Mouse (Mus musculus): ENCODE measurements around the gene Dazap2.
"Not testable (repeated sequence)": the region's sequence is repeated elsewhere in the genome, so short reads cannot be mapped to it uniquely, and the experiment has no call there.

Dazap2 gene

DNA sequence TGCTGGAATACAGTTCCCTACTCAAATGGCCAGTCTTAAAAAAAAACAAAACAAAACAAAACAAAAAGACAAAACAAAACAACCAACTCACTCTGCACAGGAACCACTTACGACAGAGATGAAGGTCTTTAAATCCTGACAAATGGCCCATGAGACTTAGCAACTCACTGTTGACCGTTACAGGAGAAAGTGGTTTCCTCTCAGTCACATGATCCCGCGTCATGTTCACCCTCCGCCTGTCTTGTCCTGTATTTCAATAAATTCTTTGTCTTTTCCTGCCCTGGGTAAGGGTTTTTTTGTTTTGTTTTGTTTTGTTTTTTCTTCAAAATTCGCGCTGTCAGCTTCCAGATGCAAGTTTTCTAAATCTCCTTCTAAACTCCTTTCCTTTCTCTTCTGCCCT, 3.2 kb upstream of the Dazap2 start:
- no peak for DNase-seq (ENCODE audit: low spot score in 2 of 2)

DNA sequence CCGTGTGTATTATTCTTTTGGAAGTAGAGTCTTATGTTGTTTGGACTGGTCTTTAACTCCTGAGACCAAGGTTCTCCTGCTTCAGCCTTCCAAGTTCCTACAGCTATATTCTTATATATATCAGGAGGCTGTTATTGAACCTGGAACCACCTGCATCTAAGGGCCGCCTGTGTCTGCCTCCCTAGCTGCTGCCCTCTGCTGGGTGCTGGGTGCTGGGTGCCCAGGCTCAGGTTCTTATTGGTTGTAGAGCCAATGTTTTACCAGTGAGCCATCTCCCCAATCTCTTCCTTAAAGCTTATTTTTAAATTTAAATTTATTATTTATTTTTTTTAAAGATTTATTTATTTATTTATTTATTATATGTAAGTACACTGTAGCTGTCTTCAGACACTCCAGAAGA, 2.7 kb upstream of the Dazap2 start:
- DNase-seq (ENCODE audit: low spot score in 2 of 2) = no peak

DNA sequence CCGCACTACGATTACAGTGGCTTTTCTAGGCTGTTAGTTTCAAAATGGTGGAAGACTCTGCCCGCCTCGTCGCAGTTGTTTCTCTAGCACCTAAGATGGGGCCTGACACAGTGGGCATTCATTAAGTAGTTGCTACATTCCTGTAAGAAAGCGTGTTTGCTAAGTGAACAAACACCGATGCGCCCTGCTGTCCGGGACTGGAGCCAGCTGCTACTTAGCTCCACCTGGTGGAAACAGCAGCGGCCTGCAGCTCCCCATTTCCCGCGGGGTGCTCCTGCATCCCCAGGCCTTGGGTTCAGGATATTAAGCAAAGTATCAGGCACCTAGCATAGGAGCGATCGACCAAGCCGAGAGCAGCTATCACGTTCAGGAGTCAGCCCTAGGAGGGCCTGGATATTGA, 1.6 kb upstream of the Dazap2 start:
- DNase-seq (ENCODE audit: low spot score in 2 of 2) = peak; percentile 67 to 73

DNA sequence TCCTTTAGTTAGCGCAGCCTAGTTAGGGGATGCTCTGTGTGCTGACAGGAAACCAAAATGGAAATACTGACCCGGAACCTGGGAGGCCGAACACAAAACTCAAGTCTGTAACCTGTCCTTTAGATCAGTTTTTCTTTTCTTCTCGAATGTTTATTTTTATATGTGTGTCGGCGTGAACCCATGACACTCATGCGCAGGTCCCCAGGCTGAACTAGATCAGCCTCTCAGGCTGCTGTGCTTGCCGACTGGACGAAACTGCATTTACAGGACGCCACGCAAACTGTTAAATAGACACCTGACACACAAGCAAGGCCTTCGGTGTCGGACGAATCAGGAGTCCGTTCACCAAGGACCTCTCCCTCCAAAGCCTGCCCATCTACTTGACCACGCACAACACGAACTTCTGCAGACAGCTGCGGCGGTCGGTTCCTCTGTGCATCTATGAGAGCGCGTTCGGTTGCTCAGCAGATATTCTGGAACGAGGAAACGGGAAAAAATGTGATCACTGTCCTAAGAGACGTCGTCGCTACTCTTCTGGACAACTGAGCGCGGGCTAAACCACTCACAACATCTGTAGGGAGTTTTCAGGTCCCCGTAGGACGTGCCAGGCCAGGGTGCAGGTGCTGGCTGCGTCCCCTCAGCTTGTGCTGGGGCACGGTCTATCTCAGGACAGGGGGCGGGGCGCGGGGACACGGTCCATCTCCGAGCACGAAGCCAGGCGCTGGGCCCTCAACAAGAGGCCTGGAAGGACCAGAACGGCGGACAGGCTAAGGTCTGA, 742 bp upstream of the Dazap2 start:
- DNase-seq (ENCODE audit: low spot score in 2 of 2) = no peak

DNA sequence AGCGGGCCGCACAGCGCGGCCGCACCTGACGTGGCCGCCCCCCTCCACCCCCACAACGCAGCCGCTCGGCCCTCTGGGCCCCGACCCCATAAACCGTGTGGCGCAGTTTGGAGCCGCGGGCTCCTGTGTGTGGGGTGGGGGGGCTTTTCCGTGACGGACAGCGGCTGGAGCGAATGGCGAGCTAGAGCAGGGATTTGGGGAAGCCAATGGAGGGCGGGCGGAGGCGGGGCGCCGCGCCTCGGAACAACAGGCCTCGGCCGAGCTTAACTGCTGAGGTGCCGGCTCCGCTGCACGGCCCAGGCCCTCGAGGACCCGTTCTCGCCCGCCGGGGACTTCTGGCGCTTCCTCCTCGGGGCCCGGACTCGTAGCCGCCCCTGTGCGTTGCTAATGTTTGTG, 674 bp downstream of the Dazap2 start:
- peak; percentile 90 for DNase-seq (ENCODE audit: low spot score in 2 of 2)

DNA sequence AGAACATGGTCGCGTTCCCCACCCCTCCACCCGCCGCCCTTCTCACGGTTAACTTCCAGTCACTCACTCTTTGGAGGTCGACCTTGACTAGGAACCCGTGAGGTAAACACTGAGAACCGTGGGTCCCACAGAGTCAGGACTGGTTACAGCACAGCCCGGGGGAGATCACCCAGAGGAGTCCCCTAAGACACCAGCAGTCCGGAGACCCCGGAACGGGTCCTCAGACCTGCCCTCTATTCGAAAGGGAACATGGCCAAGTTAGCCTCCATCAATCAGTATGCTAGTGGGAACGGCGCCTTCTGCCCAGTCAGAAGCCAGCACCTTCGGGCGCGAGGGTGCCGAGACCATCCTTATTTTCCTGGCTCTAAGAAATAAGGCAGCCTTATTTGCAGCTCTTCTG, 1.1 kb downstream of the Dazap2 start:
- DNase-seq (ENCODE audit: low spot score in 2 of 2) = no peak

DNA sequence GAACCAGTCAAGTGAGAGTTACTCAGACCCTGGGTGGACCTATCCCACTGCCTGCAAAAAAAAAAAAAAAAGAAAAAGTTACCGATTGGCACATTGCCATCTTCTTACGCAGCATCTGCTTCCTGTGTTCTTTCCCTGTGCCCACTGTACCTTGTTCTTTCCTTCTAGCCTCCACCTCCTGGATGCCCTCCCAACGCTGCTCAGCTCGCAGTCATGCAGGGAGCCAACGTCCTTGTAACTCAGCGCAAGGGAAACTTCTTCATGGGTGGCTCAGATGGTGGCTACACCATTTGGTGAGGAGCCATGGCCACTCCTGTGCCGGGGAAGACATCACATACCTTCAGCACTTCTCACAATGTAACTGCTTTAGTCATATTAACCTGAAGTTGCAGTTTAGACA, 4.1 kb downstream of the Dazap2 start:
- DNase-seq (ENCODE audit: low spot score in 2 of 2) = no peak

DNA sequence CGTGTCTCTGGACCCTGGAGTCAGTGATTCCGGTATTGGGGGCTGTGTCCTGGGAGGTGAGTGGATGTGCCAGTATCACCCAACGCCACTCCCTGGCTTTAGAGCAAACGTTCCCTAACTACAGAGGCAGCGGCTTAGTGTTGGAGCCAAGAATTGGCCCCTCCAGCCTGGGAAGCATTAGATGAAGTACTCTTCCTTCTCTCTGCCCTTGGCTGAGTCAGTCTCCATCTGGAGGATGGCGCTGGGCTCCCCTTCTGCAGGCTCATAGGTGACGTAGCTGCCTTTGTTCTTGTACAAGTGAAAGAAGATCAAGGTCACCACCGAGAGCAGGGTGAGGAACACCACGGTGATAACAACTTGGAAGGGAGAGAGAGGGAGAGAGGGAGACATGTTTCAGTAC, 6.5 kb downstream of the Dazap2 start:
- DNase-seq (ENCODE audit: low spot score in 2 of 2) = not testable (repeated sequence)

DNA sequence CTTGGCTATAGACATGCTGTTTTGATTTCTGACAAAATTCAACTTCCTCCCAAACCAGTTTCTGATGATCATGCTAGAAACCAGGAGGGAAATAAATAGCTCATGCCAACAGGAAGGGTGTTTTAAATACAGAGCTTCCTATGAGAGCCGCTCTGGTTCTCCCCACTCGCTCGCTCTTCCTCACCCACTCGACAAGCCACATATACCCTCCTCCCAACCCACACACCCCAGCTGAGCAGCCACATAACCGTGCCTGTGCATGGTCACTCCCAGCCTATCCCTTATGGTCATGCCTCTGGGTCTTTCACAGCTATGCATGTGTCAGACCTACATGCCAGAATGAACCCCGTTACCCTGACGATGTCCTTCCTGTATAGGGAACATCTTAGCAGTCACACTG, 7.0 kb downstream of the Dazap2 start:
- DNase-seq (ENCODE audit: low spot score in 2 of 2) = peak in 1 of 2 experiments; percentile 49

DNA sequence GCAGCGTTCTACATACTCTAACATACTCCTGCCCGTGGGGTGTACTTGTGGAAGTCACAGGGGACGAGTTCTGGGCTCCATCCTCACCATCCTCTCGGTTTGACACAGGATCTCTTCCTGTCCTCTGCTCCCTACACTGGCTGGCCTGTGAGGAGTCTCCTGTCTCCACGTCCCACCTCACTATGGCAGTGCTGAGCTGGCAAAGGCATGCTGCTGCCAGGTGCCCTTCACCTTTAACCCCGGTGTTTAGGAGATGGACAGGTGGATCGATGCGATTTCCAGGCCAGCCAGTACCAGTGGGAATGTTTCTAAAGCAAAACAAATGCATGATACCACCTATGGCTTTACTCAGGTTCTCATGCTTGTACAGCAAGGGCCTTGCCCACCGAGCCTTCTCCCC, 8.6 kb downstream of the Dazap2 start:
- DNase-seq (ENCODE audit: low spot score in 2 of 2) = no peak

DNA sequence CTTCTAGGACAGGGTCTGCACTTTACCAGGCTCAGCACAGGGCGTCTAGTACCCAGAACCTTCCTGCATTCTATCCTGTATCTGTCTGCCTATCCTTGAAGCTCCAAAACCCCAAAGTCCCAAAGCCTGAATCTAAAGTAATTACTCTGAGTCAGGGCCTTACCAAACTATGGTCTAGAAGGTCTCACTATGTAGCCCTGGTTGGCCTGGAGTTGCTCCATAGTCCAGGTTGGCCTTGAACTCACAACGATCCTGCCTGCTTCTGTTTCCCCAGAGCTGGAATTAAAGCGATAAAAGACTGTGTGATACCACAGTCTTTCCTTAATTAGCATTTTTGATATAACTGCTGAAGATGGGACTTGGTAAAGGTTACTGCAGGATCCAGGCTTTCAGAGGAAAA, 9.3 kb downstream of the Dazap2 start:
- no peak for DNase-seq (ENCODE audit: low spot score in 2 of 2)

DNA sequence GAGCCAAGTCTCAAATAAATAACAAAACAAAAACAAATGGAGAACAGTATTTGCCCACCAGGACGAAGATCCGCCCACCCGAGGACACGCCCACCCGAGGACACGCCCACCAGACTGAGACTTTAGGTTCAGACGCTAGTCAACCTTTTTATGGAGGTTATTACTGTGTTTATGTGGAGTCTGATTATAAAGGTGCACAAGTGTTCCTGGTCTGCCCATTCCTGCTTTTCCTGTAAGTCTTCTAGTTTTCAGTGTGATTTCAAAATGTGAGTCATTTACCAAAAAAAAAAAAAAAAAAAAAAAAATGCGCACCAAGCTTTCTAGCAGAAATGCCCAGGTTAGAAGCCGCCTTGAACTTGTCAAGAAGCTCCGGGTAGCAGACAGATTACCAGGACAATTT, 12.1 kb downstream of the Dazap2 start:
- DNase-seq (ENCODE audit: low spot score in 2 of 2) = no peak

DNA sequence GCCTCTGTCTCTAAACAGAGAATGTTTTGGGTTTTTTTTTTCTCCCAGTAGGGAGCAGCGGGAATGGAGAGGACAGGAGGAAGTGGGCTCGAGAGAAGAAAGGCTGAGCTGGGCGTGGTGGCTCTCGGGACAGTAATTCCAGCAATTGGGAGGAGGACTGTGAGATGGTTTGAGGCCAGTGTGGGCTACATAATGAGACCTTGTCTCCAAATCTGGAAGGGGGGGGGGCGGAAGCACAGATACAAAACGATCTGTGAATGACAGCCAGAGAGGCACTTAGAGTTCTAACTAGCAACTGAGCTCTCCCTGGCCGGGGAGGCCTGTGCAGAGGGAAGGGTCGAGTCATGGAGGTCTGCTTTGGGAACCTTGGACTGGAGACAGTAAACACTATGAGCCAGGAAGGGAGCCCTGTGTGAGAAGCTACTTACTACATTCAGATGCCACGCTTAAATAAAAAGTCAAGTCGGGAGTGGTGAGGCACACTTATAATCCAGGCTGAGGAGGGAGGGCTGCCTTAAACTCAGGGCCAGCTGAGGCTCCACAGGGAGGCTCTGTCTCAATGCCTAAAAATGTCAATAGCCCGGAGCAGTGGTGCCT, 12.7 kb downstream of the Dazap2 start:
- no peak for DNase-seq (ENCODE audit: low spot score in 2 of 2)

DNA sequence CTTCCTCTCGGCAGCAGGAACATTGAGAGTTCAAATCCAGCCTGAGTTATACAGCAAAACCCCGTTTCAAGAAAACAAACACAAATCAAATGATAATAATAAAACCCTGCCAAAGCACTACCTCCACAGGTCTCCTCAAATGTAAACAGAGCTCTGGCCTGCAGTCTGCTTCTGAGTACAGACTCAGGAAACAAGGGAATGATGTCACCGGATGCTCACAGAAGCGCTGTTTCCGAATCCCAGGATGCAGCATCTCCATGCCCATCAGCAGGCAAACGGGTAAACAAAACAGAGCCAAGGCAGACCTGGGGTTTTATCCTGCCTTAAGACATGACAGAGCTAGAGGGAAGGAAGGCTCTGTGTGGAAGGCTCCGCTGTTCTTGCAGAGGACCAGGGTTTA, 13.6 kb downstream of the Dazap2 start:
- DNase-seq (ENCODE audit: low spot score in 2 of 2) = no peak

DNA sequence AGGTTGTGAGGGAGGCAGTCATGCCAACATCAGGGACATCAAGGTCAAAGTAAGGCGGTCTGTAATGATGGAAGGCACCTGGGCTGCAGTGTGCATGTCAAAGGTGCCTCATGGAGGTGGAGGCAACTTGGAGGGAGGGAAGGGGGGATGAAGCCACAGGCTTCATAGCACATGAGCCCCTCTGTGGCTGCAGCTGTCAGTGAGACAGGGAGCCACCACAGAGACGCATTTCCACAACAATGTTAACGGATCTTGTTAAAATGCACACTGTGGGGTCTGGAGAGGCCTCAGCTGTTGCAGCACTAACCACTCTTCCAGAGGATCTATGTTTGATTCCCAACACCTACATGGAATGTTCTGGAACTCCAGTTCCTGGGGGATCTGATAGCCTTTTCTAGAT, 15.0 kb downstream of the Dazap2 start:
- no peak for DNase-seq (ENCODE audit: low spot score in 2 of 2)

DNA sequence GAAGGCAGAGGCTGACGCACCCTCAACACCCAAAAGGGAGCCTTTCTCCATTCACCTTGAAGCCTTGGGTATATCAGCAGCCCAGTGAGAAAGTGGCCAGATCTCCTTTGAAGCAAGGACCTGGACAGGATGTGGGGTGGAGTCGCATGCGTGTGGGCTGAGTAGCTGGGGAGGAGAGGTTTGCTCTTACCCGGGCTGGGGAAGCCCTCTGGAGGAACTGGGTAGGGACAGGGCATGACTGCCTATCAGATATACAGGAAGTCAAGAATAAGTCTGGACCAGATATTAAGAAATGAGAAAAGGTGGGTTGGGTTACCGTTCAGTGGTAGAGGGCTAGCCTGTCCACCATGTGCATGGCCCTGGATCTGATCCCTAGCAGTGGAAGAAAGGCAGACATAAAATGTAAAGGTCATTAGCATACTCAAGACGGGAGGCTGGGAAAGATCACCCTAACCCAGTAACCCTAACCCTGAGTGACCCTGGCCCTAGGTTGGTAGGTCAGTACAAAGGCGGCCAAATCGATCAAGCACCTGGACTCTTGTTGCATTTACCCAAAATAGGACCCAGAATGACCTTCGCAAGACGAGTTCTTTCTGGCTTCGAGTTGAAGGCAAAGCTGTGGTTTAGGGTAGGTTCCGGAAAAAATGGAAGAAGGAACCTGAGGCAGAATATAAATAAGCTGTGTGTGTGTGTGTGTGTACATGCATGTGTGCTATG, 16.5 kb downstream of the Dazap2 start:
- DNase-seq (ENCODE audit: low spot score in 2 of 2) = no peak

DNA sequence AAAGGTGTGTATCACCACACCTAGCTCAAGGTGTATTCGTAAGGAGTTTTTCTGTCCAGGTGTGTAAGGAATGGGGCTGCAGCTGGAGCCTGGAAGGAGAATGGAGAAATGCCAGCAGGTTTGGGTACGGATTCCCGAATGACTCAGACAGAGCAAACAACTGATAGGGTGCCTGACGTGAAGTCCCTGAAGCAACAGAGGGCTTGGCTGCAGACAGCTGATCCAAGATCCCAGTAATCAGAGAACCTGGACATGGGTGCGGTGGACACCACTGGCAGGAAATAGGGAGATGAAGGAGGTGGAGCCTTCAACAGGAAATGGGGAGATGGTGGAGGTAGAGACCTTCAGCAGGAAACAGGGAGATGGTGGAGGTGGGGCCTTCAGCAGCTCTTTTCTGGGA, 17.2 kb downstream of the Dazap2 start:
- DNase-seq (ENCODE audit: low spot score in 2 of 2) = no peak

DNA sequence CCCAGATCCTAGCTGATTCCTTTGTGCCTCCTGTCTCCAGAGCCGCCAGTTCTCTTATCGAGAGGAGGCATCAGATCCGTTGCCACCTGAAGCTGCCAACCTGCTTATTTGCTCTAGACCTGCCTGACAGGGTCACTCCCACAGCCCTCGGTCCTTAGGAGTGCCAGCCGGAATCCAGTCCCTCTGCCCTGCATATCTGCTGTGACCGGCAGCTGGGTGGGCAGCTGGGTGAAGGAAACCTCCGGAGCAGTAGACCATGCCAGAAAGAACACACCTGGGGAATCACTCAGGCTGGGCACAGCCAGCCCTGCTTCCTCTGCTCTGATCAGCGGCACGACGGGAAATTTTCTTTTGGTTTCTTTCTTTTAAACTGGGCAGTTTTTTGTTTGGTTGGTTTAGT, 18.2 kb downstream of the Dazap2 start:
- DNase-seq (ENCODE audit: low spot score in 2 of 2) = no peak

DNA sequence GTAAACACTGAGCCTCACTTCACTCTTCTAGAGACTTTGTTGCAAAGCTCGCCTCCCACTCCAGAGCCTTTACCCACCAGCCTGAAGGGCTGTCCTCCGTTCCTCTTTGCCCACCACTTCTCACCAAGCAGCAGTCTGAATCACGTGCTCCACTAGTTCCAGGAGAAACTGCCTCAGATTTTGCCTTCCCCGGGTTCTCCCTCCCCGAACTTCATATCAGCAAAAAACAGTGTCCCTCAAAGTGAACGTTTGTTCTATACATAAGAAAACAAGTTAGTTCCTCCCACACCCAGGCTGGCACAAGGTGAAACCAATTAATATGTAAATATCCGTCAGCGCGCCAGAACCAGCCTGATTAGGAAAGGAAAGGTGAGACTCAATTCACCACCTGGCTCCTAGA, 20.1 kb downstream of the Dazap2 start:
- DNase-seq (ENCODE audit: low spot score in 2 of 2) = no peak

DNA sequence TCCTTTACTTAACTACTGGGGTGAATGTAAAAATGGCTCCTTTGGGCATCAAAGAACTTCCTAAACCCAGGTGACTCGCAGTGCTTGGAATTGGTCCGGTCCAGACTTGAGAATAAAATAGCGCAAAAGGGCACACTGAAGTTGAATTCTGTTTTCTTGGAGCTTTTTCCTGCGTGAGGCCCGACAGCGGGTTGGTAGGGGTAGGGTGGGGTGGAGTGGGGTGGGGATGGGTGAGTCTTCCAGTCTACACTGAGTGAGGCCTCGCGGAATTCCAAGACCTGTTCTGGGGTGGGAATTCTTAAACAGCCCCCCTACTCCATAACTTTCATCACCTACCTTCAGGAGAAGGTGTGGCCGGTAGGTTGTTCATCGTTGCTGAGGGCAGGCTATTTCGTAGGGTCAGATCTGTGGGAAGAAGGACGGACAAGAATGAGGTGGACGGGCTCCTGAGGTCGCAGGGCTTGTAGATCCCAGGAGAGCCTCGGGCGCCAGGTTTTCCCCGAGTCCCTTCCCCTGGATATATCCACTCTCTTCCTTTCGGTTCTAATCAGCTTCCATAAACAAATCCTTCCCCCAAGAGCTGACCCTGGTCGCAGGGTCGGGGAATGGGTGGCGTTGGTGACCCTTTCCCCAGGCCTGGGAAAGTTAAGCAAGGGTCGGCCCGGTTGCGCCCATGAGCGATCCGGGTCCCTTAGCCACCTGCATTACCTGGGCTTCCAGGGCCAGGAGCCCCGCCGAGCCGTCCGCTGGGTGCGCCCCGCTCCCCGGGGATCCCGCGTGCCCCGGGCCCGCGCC, 20.9 kb downstream of the Dazap2 start:
- DNase-seq (ENCODE audit: low spot score in 2 of 2) = no peak

DNA sequence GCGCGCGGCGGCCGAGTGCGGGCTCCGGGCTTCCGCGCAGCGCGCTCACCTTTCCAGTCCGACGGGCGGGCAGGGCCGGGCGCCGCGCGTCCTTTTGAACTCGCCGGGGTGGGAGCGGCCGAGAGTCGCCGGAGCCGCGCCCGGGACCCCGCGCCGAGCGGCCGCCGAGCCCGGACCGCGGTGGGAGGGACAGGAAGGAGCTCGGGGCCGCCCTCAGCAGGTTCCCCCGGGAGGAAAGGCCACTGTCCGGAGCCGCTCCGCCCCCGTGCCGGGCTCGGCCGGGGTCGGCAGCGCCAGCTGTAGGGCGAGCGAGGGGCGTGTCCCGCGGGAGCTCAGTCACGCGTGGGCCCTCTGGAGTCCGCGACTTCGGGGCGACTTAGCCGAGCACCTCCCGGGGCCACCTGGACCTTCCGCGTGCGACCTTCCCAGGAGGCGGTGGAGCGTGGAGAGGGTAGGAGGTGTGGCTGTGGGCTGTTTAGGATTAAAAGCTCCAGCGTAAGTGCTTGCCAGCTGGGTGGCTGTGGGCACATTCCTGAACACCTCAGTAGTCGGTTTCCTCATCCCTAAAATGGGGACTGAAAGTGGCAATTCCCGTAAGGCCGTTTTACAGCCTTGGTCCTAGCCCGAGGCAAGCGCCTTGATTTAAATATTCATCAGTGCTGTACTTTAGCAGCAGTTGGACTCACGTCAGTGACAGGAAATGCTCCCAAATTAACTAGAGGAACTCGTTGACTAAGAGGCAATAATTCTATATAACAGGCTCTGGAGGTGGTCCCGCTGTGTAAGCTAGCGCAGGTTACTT, 21.8 kb downstream of the Dazap2 start, which contains the start of gene Smagp:
TSS of gene Smagp (minus strand) at position 241 of the 802 bp plus-strand sequence.
- DNase-seq (ENCODE audit: low spot score in 2 of 2) = peak; percentile 62 to 73
